Mouse (Mus musculus): ENCODE results near the gene Ints1. TPM values are rescaled to one million over a fixed set of nuclear protein-coding genes. Genes with fewer than 3 reads are reported as not detected.

The Ints1 gene
- total and polyA plus RNA-seq, 3 experiments, result 77.9 to 89.2 TPM; not detected in 1

DNA sequence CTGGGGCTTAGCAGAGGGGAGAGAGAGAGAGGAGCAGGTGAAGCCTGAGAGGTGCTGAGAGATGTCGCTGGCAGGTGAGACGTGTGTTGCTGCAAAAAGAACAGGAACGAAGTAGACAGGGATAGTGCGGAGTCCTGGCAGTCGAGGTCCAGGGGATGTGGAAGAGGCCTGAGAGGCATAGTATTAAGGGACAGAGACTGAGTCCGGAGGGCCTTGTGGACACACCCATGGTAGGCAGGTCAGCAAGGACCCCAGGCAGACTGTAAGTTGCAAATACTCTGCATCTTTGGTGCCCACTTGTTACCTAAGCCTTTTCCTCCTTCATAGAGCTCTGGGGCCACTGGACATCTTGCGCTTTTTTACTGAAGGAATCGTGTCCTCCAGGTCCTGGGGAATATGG is 25.8 kb upstream of the Ints1 start:
- H3K27ac ChIP-seq (ENCODE audit: control insufficient read depth, low read depth, low read length), result no peak overlapping the region

DNA sequence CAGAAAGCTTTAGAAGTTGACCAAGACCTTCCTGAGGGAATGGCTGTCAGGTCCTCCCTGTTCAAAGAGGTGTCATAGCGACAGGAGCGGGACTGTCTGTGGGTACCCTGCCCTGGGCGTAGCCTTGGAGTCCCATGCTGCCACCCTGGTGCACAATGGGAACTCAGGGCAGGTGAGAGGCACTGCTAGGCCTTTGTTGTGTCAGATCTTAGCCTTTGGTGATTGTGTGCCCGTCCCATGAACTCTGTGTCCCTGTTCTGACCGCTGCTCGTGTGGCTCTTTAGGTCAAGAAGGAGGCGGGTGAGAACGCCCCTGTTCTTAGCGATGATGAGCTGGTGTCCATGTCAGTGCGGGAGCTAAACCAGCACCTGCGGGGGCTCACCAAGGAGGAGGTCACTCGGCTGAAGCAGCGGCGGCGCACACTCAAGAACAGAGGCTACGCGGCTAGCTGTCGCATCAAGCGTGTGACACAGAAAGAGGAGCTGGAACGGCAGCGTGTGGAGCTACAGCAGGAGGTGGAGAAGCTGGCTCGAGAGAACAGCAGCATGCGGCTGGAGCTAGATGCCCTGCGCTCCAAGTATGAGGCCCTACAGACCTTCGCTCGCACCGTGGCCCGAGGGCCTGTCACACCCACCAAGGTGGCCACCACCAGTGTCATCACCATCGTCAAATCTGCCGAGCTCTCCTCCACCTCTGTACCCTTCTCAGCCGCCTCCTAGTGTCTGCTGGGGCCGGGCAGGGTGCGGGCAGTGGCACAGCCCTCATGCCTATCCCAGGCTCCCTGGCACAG is 24.5 kb upstream of the Ints1 start:
- DNase-seq (ENCODE audit: low read depth, low spot score), result no peak
- H3K79me2 ChIP-seq (ENCODE audit: control insufficient read depth, insufficient read depth, low read length, poor library complexity), result peaks cover 33% of the 10 kb centered on the region
- H3K27ac ChIP-seq (ENCODE audit: control insufficient read depth, low read depth, low read length), result no peak overlapping the region
- no peaks in the 10 kb centered on the region for H3K27me3 ChIP-seq (ENCODE audit: control insufficient read depth in 1 of 2, insufficient read depth in 2 of 2, low read length in 2 of 2)
- H3K9me3 ChIP-seq (replicated peaks; ENCODE audit: insufficient read depth, low read length), result no peaks in the 10 kb centered on the region
- H3K9ac ChIP-seq (ENCODE audit: control insufficient read depth, low read depth, low read length, poor library complexity, severe bottlenecking), result no peak overlapping the region
- TF ChIP-seq BHLHE40 (IDR thresholded peaks at IDR 0.05; ENCODE audit: borderline replicate concordance, low read depth, low read length), result no peak
- no peak for TF ChIP-seq POLR2AphosphoS2 (IDR thresholded peaks at IDR 0.05; ENCODE audit: low read length)
- TF ChIP-seq ZKSCAN1 (IDR thresholded peaks at IDR 0.05; ENCODE audit: low read depth, low read length), result no peak
- TF ChIP-seq ZNF384 (IDR thresholded peaks at IDR 0.05; ENCODE audit: low read depth, low read length), result no peak
- no peak for TF ChIP-seq MAFK (IDR thresholded peaks at IDR 0.05; ENCODE audit: borderline replicate concordance, low read depth, low read length)
- TF ChIP-seq HCFC1 (IDR thresholded peaks at IDR 0.05; ENCODE audit: low read depth, low read length), result no peak
- TF ChIP-seq GABPA (IDR thresholded peaks at IDR 0.05; ENCODE audit: low read depth, low read length), result no peak
- no peak for TF ChIP-seq TCF12 (IDR thresholded peaks at IDR 0.05; ENCODE audit: low read depth, low read length)
- no peak for TF ChIP-seq POLR2A (IDR thresholded peaks at IDR 0.05; ENCODE audit: control insufficient read depth in 1 of 2, insufficient read depth in 1 of 2, low read depth in 1 of 2, low read length in 2 of 2, poor library complexity in 1 of 2)
- TF ChIP-seq POLR2AphosphoS5 (IDR thresholded peaks at IDR 0.05; ENCODE audit: borderline replicate concordance, low read depth, low read length), result no peak
- no peak for TF ChIP-seq MXI1 (IDR thresholded peaks at IDR 0.05; ENCODE audit: low read depth, low read length)
- no peak for TF ChIP-seq JUND (IDR thresholded peaks at IDR 0.05; ENCODE audit: low read depth, low read length)
- TF ChIP-seq GATA1 (IDR thresholded peaks at IDR 0.05; ENCODE audit: low read depth, low read length), result no peak
- peaks cover 0 to 11% of the 10 kb centered on the region in 2 experiments; a peak in 3 of 4 replicates for H3K36me3 ChIP-seq (ENCODE audit: control insufficient read depth in 1 of 2, insufficient read depth in 2 of 2, low read length in 2 of 2)
- H3K4me1 ChIP-seq (ENCODE audit: control insufficient read depth in 1 of 2, insufficient read depth in 2 of 2, low read length in 2 of 2), result peaks cover 4 to 28% of the 10 kb centered on the region in 2 experiments
- H3K4me3 ChIP-seq (ENCODE audit: control insufficient read depth in 1 of 2, insufficient read depth in 1 of 2, low read depth in 2 of 2, low read length in 2 of 2), result no peak overlapping the region

More for the DNA sequence above, 25.8 kb upstream of the Ints1 start:
- H3K9ac ChIP-seq (ENCODE audit: control insufficient read depth, low read depth, low read length, poor library complexity, severe bottlenecking), result no peak overlapping the region
- H3K79me2 ChIP-seq (ENCODE audit: control insufficient read depth, insufficient read depth, low read length, poor library complexity), result peaks cover 21% of the 10 kb centered on the region
- no peak for DNase-seq (ENCODE audit: low read depth, low spot score)
- TF ChIP-seq MEF2A (IDR thresholded peaks at IDR 0.05; ENCODE audit: extremely low read depth, insufficient replicate concordance, low read depth, low read length, poor library complexity, severe bottlenecking) (no peak), RAD21 (IDR thresholded peaks at IDR 0.05; ENCODE audit: low read depth, low read length) (no peak), MYC (IDR thresholded peaks at IDR 0.05; ENCODE audit: low read depth, low read length) (no peak), NELFE (IDR thresholded peaks at IDR 0.05; ENCODE audit: low read depth, low read length) (no peak), SIN3A (IDR thresholded peaks at IDR 0.05; ENCODE audit: low read length) (no peak), MAZ (IDR thresholded peaks at IDR 0.05; ENCODE audit: low read depth, low read length) (no peak), ZKSCAN1 (IDR thresholded peaks at IDR 0.05; ENCODE audit: low read depth, low read length) (no peak), ELF1 (IDR thresholded peaks at IDR 0.05; ENCODE audit: low read depth, low read length) (no peak), MYB (IDR thresholded peaks at IDR 0.05; ENCODE audit: low read depth, low read length) (no peak), CHD1 (IDR thresholded peaks at IDR 0.05; ENCODE audit: low read depth, low read length) (no peak), E2F4 (IDR thresholded peaks at IDR 0.05; ENCODE audit: borderline replicate concordance, low read depth, low read length) (no peak), MXI1 (IDR thresholded peaks at IDR 0.05; ENCODE audit: low read depth, low read length) (no peak), USF2 (IDR thresholded peaks at IDR 0.05; ENCODE audit: borderline replicate concordance in 1 of 2, insufficient read depth in 1 of 2, low read depth in 1 of 2, low read length in 2 of 2) (no peak), HCFC1 (IDR thresholded peaks at IDR 0.05; ENCODE audit: low read depth, low read length) (no peak), USF1 (IDR thresholded peaks at IDR 0.05; ENCODE audit: low read depth, low read length) (no peak), SMC3 (IDR thresholded peaks at IDR 0.05; ENCODE audit: low read depth, low read length) (no peak), JUND (IDR thresholded peaks at IDR 0.05; ENCODE audit: low read depth, low read length) (no peak), MAX (IDR thresholded peaks at IDR 0.05; ENCODE audit: low read length) (no peak)
- no peak overlapping the region for H3K4me3 ChIP-seq (ENCODE audit: control insufficient read depth in 1 of 2, insufficient read depth in 1 of 2, low read depth in 2 of 2, low read length in 2 of 2)
- H3K4me1 ChIP-seq (ENCODE audit: control insufficient read depth in 1 of 2, insufficient read depth in 2 of 2, low read length in 2 of 2), result peaks cover 6 to 36% of the 10 kb centered on the region in 2 experiments
- no peaks in the 10 kb centered on the region for H3K27me3 ChIP-seq (ENCODE audit: control insufficient read depth in 1 of 2, insufficient read depth in 2 of 2, low read length in 2 of 2)
- H3K9me3 ChIP-seq (replicated peaks; ENCODE audit: insufficient read depth, low read length), result no peaks in the 10 kb centered on the region
- peaks cover 0 to 20% of the 10 kb centered on the region in 2 experiments; a peak in 3 of 4 replicates for H3K36me3 ChIP-seq (ENCODE audit: control insufficient read depth in 1 of 2, insufficient read depth in 2 of 2, low read length in 2 of 2)

Measured in MEL (cell line).